Mouse (Mus musculus): ENCODE results near the gene Car11. TPM values are rescaled to one million over a fixed set of nuclear protein-coding genes. Genes with fewer than 3 reads are reported as not detected.

Car11 gene
- polyA plus RNA-seq, 1 experiment from 2014 or later, result 9.6 TPM

DNA sequence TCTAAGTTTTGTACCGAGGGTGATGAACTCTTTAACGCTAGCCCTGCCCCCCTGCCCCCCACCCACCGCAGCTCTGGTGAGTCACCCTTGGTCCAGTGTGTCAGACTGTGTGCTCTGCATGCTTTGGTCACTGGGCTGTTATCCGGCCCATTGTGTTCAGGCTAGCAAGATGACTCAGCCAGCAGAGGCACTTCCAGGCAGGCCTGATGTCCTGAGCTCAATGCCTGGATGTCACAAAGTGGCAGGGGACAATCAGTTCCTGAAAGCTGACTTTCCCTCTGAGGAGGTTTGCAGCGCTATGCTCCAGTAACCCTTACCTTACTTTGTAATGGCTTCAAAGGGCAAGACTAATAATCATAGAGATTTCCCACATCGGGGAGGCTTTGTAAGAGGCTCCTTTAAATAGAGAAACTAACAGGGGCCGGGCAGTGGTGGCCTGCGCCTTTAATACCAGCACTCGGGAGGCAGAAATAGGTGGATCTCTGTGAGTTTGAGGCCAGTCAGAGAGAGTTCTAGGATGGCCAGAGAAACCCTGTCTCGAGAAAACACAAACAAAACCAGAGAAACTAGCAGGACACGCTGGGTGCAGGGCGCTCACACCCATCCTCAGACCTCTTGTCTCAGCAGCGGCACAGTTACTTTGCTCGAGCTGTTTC, 19.5 kb upstream of the Car11 start:
- Histone ChIP-seq H3K4me3 (replicated peaks) (no peak overlapping the region), H3K27me3 (replicated peaks) (no peaks in the 10 kb centered on the region), H3K4me2 (no peak overlapping the region), H3K9ac (no peak overlapping the region), H3K36me3 (no peaks in the 10 kb centered on the region), H3K4me1 (peaks cover 21% of the 10 kb centered on the region), H3K9me3 (no peaks in the 10 kb centered on the region), H3K27ac (peak overlapping the region; percentile 42)
- ATAC-seq (ENCODE audit: insufficient read depth, low FRiP score, low read depth), result no peak; the same call in 1 of the 2 replicates
- 65% methylated on average over 14 of the region's 14 CpGs for WGBS

DNA sequence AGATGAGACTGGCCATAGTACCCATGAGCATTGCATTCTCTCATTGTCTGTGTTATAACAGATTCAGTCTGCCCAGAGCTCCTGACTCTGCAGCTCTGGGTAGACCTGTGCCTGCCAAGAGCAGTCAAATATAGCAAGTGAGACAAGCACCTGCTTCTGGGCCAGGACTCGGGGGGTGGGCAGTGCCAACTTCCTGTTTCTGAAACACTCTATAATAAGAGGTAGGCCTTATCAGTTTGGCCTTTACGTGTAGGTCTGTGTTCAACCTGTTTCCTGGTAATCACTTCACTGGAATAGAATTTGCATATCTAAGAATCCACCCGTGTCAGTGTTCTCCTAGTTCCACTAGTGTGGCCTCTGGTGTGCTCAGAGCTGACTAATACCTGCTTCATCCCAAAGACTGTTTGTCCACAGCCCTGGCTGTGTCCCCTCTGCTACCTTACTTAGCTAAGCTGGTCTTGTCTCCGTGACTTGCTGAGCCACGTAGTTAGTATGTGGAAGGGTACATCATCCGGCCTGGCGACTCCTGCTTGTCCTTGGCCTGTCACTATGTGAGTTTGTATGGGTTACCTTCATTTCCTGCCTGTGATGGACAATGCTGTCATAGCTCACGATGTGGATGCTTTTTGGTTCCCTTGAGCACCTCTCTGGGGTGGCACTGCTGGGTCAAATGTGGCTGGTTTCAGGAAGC, 18.5 kb upstream of the Car11 start:
- no peak for ATAC-seq (ENCODE audit: insufficient read depth, low FRiP score, low read depth)
- Histone ChIP-seq H3K4me2 (no peak overlapping the region), H3K27me3 (replicated peaks) (no peaks in the 10 kb centered on the region), H3K27ac (peak overlapping the region; percentile 42), H3K9ac (no peak overlapping the region), H3K4me3 (replicated peaks) (no peak overlapping the region), H3K4me1 (peaks cover 32% of the 10 kb centered on the region), H3K9me3 (no peaks in the 10 kb centered on the region), H3K36me3 (no peaks in the 10 kb centered on the region)
- 73% methylated on average over 8 of the region's 8 CpGs for WGBS

DNA sequence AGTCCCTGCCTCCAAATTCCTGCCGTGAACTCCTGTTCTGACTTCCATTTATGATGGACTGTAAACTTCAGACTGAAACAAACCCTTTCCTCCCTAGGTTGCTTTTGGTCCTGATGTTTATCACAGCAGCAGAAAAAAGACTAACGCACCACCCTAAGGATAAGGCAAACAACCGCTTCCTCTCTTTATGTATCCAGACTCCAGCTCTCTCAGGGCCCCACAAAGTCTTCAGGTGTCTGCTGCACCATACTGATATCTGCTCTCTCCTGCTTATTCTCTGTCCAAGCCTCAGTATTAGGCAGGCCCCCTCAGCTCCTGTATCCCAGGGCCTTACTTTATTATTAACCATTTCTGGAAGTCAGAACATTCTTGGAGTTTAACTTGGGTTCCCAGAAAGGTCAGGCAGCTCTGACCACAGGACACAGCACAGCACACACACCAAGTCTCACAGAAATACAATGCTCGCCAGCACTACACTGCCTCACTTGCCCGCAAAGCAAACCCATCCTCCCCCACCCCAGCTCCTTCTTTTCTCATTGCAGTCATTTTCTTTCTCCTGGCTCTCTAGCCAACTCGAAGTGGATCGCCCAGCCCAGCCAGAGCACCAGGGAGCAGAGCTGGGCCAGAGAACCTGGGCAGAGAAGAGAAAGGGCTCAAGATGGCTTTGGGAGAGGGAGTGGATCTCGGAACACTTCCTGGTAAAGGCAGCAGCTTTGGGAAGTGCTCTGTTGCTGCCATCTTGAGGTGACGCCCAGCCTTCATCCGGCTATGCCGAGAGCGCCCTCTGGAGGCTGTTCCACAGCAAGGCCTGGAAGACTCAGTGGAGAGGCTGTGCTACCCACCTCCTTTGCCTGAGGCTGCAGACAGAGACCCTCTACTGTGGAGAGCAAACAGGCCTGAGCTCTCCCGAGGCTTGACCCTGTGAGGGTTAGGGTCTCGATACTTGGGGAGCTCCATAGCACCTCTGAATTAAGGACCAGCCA, 17.2 kb upstream of the Car11 start:
- Histone ChIP-seq H3K36me3 (no peaks in the 10 kb centered on the region), H3K27ac (peak overlapping the region; percentile 54), H3K4me3 (replicated peaks) (0 out of 2 replicates have a peak overlapping the region, but pooled peaks have one; percentile 16), H3K4me2 (peak overlapping the region; percentile 37), H3K9me3 (no peaks in the 10 kb centered on the region), H3K9ac (no peak overlapping the region), H3K4me1 (peaks cover 37% of the 10 kb centered on the region), H3K27me3 (replicated peaks) (no peaks in the 10 kb centered on the region)
- peak; percentile 19; the same call in 1 of the 2 replicates for ATAC-seq (ENCODE audit: insufficient read depth, low FRiP score, low read depth)
- WGBS, result 28% methylated on average over 14 of the region's 14 CpGs

DNA sequence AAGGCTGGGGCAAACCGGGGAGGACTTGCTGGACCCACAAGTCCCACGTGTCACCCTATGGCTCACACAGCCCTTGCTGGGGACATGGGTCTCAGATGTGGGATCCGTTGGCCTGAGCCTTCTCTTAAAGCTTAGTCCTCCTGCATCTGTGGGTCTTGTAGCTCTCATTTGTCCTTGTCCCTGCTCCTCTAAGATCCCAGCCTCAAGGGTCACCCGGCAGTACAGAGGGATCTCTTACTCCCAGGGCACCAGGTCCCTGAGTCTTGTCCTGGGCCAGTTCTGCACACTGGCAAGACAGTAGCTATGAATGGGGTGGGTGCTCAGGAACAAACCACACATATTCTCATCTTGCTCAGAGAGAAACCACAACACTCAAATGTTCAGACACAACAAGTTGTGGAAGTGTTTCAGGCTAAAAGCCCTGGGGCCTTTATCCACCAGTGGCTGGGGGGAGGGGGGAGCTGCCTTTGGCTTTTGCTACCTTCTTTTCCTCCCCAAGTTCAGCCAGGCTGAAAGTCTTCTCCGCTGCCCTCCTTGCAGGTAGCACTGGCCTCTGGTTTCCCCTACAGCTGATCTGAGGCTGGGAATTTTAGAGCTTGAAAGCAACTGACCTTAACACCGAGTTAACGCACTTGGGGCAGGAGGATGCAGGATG, 16.1 kb upstream of the Car11 start, which contains the start of gene Ntn5:
Gene Ntn5, plus strand, starts transcription at position 627 of the 655 bp plus-strand sequence.
- Histone ChIP-seq H3K27ac (no peak within 1 kb of the TSS), H3K4me2 (no peak within 1 kb of the TSS), H3K9me3 (no peaks in the 10 kb centered on the region), H3K4me1 (peaks cover 37% of the 10 kb centered on the region), H3K4me3 (replicated peaks) (no peak within 1 kb of the TSS), H3K27me3 (replicated peaks) (no peaks in the 10 kb centered on the region), H3K9ac (no peak within 1 kb of the TSS), H3K36me3 (no peaks in the 10 kb centered on the region)
- no peak for ATAC-seq (ENCODE audit: insufficient read depth, low FRiP score, low read depth)
- 76% methylated on average over 7 of the region's 7 CpGs for WGBS

DNA sequence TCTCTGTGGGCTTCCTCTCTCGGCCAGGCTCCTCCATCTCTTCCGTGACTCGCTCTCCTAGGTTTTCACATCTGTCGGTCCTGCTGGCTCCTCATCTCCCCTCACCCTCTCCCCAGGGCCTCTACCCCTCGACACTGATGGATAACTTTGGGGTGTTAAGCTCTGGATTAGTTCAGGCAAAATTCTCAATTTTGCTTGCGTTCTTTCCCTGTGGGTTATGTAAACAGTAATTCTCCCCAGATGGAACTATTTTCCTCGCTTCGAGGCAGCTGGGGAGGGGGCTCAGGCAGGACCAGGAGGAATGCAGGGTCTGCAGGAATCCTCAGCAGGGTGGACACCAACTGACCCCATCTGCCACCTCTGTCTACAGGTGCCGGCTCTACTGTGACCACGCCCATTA, 13.8 kb upstream of the Car11 start:
- no peak overlapping the region for H3K9ac ChIP-seq
- 30% methylated on average over 10 of the region's 10 CpGs for WGBS

DNA sequence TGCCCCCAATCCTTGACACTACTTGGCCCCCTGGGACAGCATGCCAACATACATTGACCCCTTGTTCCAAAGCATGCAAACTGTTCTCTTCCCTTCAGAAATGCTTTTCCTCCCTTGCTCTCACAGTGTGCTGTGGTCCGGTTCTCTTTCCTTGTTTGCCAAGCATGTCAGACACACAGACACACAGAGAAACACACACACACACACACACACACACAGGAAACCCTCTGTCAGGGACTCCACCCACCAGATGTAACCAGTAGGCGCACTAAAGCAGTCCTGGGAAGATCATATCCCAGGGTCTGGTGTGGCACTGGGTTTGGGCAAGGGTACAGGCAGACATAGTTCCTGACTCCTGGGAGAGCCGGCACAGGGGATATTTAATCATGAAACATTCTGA, 12.8 kb upstream of the Car11 start:
- Histone ChIP-seq H3K9ac (no peak overlapping the region), H3K36me3 (no peaks in the 10 kb centered on the region), H3K9me3 (no peaks in the 10 kb centered on the region), H3K4me2 (no peak overlapping the region), H3K27me3 (replicated peaks) (no peaks in the 10 kb centered on the region), H3K27ac (no peak overlapping the region), H3K4me1 (peaks cover 29% of the 10 kb centered on the region), H3K4me3 (replicated peaks) (no peak overlapping the region)
- WGBS, result 64% methylated on average over 3 of the region's 3 CpGs
- ATAC-seq (ENCODE audit: insufficient read depth, low FRiP score, low read depth), result no peak

More for the DNA sequence above, 13.8 kb upstream of the Car11 start:
- Histone ChIP-seq H3K27ac (no peak overlapping the region), H3K36me3 (no peaks in the 10 kb centered on the region), H3K9me3 (no peaks in the 10 kb centered on the region), H3K4me1 (peaks cover 31% of the 10 kb centered on the region), H3K27me3 (replicated peaks) (no peaks in the 10 kb centered on the region), H3K4me3 (replicated peaks) (no peak overlapping the region), H3K4me2 (peak overlapping the region; percentile 14; the same call in 1 of the 2 replicates)
- no peak for ATAC-seq (ENCODE audit: insufficient read depth, low FRiP score, low read depth)

DNA sequence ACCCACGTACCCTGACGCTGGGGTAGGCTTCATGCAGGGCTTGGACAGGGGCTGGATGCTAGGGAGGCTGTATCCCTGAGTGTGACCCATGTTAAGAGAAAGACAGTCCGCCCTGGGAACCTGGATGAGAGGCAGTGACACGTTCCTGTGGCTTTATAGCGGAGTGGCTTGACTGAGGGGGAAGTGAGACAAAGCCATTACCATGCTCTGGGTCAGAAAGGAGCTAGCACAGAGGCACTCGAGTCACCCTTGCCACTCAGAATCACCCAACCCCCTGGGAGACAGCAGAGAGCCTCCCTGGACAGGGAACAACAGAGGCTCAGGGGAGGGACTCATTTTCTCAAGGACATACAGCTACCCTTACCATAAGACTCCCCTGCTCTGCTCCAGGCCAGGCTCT, 10.5 kb upstream of the Car11 start:
- no peak overlapping the region for H3K4me3 ChIP-seq (replicated peaks)
- H3K4me1 ChIP-seq, result peaks cover 21% of the 10 kb centered on the region
- no peaks in the 10 kb centered on the region for H3K9me3 ChIP-seq
- H3K36me3 ChIP-seq, result no peaks in the 10 kb centered on the region
- ATAC-seq (ENCODE audit: insufficient read depth, low FRiP score, low read depth), result no peak
- no peaks in the 10 kb centered on the region for H3K27me3 ChIP-seq (replicated peaks)
- no peak overlapping the region for H3K27ac ChIP-seq
- WGBS, result 68% methylated on average over 6 of the region's 6 CpGs
- no peak overlapping the region for H3K4me2 ChIP-seq
- H3K9ac ChIP-seq, result no peak overlapping the region

DNA sequence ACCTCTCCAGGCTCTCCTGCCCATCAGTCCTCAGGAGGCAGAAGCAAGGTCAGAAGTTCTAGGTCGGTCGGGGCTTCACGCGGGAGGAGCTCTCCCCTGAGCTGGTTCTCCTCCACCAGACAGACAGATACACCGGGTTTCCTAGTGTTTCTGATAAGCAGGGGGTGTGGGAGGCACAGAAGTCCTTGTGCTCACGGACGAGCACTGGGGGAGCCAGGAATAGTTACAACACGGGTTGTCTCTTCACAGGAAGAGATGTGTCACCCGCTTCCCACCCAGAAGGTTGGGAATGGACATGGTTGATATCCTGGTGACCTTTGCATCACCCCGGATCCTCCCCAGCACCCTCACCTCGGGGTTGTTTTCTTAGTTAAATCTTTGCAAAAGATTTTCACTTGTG, 9.8 kb upstream of the Car11 start:
- Histone ChIP-seq H3K27ac (no peak overlapping the region), H3K36me3 (no peaks in the 10 kb centered on the region), H3K9me3 (no peaks in the 10 kb centered on the region), H3K4me2 (no peak overlapping the region), H3K9ac (no peak overlapping the region), H3K4me3 (replicated peaks) (no peak overlapping the region), H3K27me3 (replicated peaks) (no peaks in the 10 kb centered on the region), H3K4me1 (peaks cover 17% of the 10 kb centered on the region)
- ATAC-seq (ENCODE audit: insufficient read depth, low FRiP score, low read depth), result no peak
- WGBS, result 63% methylated on average over 11 of the region's 11 CpGs

DNA sequence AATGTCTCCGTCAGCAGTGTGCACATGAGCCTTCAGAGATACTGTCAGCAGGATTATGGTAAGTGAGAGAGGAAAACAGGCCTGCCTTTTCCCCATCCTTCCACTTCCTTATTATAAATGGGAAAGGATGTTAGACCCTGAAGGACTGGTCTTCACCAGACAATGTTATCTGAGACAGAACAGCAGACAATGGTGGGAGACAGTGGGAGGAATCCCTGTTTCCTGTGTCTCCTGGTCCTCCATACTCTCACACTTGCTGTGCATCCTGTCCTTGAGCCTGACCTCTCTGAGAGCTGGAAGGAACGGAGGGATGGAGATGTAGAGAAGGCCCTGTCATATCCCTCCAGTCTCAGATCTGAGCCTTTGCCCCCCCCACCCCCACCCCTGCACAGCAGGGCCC, 7.3 kb upstream of the Car11 start:
- Histone ChIP-seq H3K9ac (no peak overlapping the region), H3K27ac (no peak overlapping the region), H3K4me2 (no peak overlapping the region), H3K9me3 (no peaks in the 10 kb centered on the region), H3K36me3 (no peaks in the 10 kb centered on the region), H3K27me3 (replicated peaks) (no peaks in the 10 kb centered on the region), H3K4me3 (replicated peaks) (no peak overlapping the region), H3K4me1 (no peaks in the 10 kb centered on the region)
- 83% methylated on average over 2 of the region's 2 CpGs for WGBS
- no peak for ATAC-seq (ENCODE audit: insufficient read depth, low FRiP score, low read depth)

DNA sequence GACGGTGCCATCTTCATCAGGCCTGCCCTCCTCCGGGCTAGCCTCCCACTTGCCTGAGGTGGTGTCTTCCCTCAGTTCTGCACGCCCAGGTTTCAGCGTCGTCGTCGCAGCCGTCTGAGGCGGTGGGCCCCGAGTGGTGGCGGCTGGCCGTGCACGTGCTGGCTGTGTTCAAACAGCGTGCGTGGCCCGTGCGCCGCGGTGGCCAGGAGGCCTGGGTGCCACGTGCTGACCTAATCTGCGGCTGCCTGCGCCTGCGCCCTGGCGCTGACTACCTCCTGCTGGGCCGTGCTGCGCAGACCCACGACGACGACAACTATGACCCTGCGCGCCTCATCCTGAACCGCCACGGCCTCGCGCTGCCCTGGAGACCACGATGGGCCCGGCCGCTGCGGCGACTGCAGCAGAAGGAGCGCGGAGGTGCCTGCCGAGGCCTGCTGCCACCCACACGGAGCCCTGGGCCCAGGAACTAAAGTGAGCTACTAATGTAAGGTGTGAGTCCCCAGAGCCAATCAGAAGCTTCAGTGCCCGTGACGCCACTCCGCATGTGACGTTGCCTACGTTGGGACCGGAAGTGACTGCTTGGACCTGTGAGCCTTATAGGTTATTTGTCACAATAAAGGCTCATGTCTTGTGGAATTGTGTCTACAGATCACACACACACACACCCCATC, 5.6 kb upstream of the Car11 start, which contains the start of gene Sec1:
Gene Sec1, minus strand, starts transcription at position 482 of the 671 bp plus-strand sequence.
- no peak for ATAC-seq (ENCODE audit: insufficient read depth, low FRiP score, low read depth)
- Histone ChIP-seq H3K36me3 (no peaks in the 10 kb centered on the region), H3K27ac (no peak within 1 kb of the TSS), H3K4me2 (no peak within 1 kb of the TSS), H3K4me3 (replicated peaks) (no peak within 1 kb of the TSS), H3K4me1 (no peaks in the 10 kb centered on the region), H3K9me3 (no peaks in the 10 kb centered on the region), H3K9ac (no peak within 1 kb of the TSS), H3K27me3 (replicated peaks) (peaks cover 8% of the 10 kb centered on the region; the same call in 1 of the 2 replicates)
- WGBS, result 90% methylated on average over 50 of the region's 50 CpGs

DNA sequence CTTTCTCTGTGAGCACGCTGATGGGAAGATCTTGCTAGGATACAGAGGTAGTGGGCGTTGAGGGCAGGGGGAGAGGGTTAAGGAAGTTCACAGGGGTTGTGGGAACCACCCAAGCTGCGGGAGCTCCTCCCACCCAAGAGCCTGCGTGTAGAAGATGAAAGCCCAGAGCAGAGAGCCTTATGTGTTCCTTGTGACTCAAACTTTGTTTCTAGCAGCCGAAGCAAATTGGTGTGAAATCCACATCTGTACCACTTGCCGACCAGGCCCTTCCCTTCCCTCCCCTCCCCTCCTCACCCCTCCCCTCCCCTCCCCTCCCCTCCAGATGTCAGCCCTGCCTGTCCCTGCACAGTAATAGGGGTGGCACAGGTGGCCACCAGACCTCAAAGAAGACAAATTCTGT, 4.5 kb upstream of the Car11 start:
- Histone ChIP-seq H3K4me3 (replicated peaks) (no peak overlapping the region), H3K27ac (no peak overlapping the region), H3K9ac (no peak overlapping the region), H3K27me3 (replicated peaks) (peaks cover 18% of the 10 kb centered on the region), H3K4me2 (no peak overlapping the region), H3K9me3 (no peaks in the 10 kb centered on the region), H3K36me3 (no peaks in the 10 kb centered on the region), H3K4me1 (peaks cover 8% of the 10 kb centered on the region; the same call in 1 of the 2 replicates)
- 13% methylated on average over 6 of the region's 6 CpGs for WGBS
- no peak for ATAC-seq (ENCODE audit: insufficient read depth, low FRiP score, low read depth)
